Mouse (Mus musculus) T-cell, adult 2 months (primary cell): ENCODE measurements at regions not wholly inside any gene's neighbourhood (a gene's known extent, or its start where the extent isn't known, plus 50 kb on each side); places are given as distances from the start of the nearest gene placed in this dataset.

Source experiments
- DNase-seq: peaks from one replicate; pipeline ENCODE4 v3.0.0; 2022; ENCODE audit warnings: low spot score

DNA sequence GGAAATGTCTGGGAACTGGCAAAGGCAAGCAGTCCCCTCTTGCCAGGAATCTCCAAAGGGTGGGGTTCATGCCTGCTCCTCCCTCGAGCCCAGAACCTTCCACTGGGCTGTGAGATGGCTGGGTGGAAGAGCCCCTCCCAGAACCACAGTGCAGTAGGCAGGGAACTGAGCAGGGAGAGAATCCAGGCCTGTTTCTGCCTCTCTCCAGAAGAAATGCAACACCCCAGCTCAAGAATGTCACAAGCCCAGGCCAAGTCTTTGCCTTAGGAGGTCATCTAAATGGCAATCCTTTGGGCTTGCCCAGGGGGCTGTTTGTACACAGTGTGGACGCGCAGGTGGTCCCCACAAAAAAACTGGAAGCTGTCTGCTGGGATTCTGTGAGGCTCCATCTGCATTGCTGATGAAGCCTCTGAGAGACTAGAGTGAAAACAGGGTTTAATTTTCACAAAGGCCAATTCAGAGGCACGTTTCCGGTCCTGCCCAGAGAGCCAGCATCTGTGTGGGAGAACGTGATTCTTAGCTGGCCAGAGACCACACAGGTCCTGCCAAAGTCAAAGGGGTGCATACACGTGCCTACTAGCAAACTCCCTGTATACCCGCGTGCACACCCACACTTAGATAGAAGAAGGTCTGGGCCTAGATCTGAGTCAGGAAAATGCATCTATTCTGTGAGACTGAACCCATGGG, 129.0 kb downstream of the Hmg20a start:
- DNase-seq: no peak

DNA sequence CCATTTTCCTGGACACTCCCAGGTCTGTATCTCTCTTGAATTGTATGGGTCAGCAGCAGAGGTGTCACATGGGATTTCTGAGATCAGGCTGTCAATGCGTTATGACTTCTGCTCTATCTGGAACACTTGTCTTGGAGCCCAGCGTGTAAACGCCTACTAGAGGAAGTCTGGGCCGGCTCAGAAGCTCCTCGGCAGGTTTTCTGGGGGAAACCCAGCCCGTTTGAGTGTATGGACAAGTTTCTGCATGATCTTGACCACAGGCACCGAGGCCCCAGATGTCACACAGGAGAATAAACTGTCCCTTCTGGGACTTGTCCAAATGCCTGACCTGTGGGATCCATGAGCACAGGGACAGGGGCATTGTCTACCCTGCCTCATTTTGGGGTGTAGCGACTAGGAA, 131.4 kb downstream of the Hmg20a start:
- DNase-seq: no peak

DNA sequence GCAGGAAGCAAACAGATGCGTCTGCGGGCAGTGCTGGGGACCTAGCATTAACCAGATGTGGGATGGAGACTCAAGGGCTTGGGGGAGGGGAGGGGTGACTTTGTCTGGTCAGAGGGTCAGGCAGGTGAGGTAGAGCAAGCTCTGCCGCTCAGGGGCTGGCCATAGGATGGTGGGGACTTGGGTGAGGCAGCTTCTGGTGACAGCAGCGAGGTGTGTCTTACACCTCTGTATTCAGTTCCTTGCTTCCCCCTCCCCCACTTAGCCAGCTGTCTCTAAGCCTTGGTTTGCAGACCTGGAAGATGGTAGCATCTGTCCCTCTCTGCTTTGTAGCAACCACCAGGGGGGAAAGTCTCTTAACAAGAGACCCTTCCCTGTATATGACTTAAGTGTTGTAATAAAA, 131.8 kb downstream of the Hmg20a start:
- no peak for DNase-seq

DNA sequence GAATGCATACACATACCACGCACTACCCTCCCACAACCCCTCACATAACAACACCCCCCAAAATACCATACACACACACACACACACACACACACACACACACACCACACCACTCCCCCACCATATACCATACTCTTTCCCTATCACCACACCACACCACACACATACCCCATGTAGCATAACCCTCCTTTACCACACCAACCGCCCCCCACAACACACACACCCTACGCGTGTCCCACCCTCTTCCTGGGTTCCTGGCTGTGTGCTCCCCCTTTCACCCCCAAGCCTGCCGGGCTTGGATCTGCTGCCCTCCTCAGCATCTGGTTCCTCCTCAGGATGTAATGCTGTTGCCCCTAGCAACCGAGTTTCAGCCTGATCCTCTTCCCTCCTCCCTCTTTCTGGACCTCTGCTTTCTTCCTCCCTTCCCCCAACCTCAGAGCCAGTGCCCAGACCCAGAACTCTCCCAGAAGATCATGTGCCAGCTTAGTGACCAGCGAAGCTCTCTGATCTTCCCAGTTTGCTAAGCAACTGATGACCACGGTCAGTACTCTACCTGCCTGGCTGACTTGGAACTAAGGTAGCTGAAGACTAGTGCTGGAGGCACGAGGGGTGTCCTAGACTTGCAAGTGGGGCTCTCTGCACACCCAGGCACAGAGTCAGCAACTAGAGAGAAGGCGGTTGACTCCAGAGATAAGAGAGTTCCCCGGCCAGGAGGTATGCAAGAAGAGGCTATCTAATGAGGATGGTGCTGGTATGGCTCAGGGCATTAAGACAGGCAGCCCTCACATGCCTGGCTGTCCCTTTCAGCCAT, 133.2 kb downstream of the Hmg20a start:
- DNase-seq: no peak

DNA sequence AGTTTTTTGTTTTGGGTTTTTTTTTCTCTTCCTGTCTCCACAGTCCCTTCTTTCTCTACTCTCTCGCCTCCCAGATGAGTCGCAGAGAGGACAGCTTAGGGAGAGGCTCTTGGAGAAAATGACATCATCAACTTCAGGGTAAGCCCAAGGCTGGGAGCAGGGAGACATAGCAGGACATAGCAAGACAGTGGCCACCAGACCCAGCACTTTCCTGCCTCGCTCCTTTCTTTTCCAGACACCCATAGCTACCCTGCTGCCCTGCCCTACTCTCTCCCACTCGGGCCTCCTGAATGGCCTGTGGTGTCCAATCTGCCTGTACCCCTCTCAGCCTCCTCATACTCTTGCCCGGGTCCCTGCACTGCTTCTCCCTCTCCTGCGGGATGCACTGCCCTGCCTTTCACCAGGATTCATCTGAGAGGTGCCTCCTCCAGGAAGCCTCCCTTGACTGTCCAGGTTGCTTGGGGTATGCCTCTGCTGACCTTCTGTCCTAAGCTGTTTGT, 133.8 kb downstream of the Hmg20a start:
- DNase-seq: no peak

DNA sequence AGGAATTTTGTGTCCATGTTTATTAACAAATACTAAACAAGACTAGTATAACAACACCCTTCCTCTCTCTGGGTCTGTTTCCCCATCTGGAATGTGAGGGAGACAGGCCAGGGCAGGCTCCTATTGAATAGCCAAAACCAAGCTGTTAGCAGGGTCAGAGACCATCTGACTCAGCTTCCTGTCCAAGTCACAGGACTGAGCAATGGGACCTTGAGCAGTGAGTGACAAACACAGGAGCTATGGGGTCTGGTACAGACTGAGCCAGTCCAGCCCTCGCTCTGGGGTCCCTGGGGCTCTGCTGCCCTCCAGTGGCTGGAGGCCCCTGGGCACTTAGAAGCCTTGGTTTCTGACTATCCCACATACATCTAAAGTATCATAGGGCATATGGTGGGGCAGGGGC, 134.4 kb downstream of the Hmg20a start:
- peak; percentile 61 for DNase-seq

- no peak for DNase-seq
Observed at GRCm38 (mm10) chr9:56553626-56554025, 135.2 kb downstream of the Hmg20a start.

- DNase-seq: no peak
Observed at GRCm38 (mm10) chr9:56554096-56554495, 135.7 kb downstream of the Hmg20a start.

GRCm38 (mm10) chr9:56559618-56560144, 141.3 kb downstream of the Hmg20a start:
- no peak for DNase-seq

DNA sequence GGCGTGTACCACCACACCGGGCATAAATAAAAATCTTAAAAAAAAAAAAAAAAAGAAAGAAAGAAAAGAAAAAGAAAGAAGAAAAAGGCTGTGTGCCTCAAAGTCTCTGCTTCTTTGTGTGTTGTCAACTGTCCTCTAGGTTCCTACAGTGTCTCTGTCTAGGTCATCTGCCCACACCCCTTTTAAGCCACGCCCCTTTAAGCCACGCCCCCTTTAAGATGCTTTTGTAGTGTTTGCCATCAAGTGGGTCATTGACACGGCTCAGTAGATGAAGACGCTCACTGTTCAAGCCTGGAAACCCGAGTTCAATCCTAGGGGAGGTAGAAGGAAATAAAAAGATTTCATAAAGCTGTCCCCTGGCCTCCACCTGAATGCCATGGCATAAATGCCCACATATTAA, 144.0 kb downstream of the Hmg20a start:
- DNase-seq: no peak

GRCm38 (mm10) chr9:56564048-56564737, 145.8 kb downstream of the Hmg20a start:
- DNase-seq: no peak
